Mouse (Mus musculus): Measurements from ENCODE around the gene Nwd1.
A peak's percentile ranks its signal among the peaks of the same experiment; 100 is the strongest.

Gene Nwd1

DNA sequence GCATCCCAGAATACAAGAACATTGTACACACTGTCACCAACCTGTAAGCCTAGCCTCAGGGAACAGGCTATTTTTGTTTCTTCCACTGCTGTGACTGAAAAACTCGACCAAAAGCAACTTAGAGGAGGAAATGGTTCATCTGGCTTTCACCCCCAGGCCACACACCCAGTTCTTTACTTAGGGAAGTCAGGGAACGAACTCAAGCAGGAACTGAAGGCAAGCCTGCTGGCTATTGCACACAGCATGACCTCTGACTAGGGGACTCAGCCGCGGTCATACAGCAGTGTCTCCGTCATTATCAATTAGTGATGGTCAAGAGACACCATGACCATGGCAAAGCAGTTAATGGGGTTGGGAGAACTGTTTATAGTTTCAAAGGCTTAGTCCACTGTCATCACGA is 66.1 kb downstream of the Nwd1 start:
- peak; percentile 39 for DNase-seq (ENCODE audit: low spot score)

DNA sequence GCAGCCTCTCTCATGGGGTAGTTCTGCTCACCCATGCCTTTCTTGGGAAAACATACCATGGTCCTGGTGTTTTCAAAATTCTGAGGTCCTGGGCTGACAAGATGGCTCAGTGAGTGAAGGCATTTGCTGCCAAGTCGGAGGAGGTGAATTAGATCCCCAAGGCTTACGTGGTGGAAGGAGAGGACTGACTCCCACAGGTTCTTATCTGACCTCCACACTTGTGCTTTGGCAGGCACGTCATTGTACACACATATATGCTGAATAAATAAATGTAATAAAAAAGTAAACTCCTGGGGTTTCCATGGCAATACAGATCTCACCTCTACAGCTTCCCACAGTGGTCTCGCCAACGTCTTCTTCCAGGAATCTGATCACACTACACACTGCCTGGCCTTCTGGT is 70.1 kb downstream of the Nwd1 start:
- no peak for DNase-seq (ENCODE audit: low spot score)

DNA sequence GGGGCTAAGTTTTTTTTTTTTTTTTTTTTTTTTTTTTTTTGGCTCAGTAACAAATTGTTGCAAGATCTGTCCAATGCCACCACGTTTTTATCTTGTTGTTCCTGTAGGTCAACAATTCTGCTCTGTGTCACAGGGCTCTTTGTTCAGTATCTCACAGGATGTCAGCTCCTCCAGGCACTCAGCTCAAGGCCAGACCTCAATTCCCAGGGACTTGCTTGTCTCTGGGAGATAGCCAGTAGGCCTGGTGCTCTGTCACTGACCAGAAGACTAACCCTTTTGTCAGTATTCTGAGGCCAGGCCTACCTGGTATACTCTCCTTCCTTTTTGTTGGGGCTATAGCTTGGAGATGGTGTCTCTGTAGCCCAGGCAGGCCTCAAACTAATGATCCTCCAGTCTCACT is 74.0 kb downstream of the Nwd1 start:
- no peak for DNase-seq (ENCODE audit: low spot score)

DNA sequence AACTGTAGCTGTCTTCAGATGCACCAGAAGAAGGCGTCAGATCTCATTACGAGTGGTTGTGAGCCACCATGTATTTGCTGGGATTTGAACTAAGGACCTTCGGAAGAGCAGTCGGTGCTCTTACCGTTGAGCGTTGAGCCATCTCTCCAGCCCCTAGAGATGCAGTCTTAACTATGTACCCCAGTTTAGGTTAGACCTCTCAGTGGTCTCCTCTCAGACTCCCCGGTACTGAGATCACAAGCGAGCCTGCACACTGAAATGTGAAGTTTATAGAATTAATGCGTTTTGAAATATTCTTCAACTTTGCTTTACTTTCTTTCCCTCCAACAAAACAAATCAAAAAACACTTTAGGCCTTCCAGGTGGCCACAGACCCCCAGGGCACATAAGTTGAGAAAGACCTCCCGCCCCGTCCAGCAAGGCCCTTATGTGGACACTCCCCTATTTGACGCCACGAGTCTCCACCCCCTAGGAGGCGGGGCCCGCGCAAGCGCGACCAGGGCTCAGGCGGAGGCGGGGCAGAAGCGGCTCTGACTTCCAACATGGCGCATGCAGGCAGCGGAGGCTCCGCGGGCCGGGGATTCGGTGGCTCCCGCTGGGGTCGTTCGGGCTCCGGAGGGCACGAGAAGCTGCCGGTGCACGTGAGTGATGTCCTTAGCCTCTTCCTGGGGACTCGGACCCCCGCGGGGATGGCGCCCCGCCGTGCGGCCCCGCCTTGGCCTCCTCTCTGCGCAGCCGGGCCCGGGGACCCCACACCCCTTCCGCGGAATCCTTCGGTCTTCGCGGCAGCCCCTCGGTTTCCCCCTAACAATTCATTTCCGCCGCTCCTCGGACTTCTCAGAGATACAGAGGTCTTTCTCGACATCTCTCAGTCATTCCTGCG is 76.5 kb downstream of the Nwd1 start, which contains the start of gene Sin3b:
Gene Sin3b (plus strand): TSS at position 517 of the 882 bp plus-strand sequence.
- DNase-seq (ENCODE audit: low spot score), result peak; percentile 93

DNA sequence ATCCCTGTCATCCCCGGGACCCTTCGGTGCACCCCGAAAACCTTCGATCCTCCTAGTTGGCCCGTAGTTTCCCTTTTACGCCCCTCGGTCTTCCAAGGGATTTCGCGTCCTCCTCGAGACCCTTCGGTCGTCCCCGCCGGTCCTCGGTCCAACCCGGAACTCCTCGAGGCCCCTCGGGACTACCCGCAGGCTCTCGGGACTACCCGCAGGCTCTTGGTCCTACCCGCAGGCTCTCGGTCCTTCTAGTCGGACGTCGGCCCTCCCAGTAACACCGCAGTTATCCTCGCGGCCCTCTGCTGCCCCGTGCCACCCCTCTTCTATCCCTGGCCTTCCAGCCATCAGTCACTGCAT is 77.1 kb downstream of the Nwd1 start:
- DNase-seq (ENCODE audit: low spot score), result no peak

DNA sequence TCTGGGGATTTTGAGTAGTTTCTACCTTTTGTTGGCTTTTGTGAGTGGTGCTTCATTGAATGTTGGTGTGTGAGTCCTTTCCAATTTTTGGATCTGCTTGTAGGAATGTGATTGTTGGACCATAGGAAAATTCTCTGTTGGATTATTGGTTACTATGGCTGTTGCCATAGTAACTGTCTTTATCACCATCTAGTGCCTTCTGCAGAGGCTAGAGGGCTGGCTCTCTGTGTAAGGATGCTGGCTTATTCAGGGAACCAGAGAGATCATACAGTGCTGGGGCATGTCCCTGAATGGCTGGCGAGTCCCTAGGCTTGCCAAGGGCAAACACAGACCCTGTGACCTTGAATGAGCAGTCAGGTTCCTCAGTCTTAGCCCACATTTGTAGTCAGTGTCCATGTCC is 82.1 kb downstream of the Nwd1 start:
- DNase-seq (ENCODE audit: low spot score), result no peak

DNA sequence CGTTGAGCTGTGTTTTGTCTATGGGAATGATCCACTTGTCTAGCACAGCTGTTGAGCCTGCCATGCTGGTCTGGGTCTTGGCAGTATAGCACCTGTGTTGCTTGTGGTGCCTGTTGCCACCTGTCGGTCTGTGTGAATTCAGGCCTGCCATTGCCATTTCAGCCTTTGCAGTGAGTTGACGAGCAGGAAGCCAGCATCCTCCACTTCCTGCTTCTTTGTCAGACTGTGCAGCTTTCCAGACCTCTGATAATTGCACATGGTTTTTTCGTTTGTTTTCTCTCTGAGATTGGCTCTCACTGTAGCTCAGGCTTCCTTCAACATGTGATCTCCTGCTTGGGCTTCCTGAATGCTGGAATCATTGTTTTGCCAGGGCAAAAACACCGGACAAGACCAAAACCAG is 88.5 kb downstream of the Nwd1 start:
- no peak for DNase-seq (ENCODE audit: low spot score)

DNA sequence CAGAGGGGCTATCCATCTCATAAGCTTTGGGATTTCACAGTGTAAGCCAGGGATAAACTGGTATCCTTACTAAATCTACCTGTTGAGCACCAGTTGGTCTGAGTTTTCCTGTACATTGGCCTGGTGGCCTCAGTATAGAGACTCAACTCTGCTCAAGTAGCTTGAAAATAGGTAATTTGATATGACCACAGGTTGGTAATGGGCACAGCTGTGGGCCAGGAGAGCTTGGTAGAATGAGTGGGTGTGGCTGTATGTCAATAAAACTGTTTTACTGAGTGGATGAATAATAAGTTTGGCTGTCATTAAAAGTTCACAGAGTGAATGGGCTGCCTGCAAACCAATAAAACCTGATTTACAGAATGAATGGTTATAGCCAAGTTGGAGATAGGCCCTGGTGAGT is 90.4 kb downstream of the Nwd1 start:
- DNase-seq (ENCODE audit: low spot score), result no peak

DNA sequence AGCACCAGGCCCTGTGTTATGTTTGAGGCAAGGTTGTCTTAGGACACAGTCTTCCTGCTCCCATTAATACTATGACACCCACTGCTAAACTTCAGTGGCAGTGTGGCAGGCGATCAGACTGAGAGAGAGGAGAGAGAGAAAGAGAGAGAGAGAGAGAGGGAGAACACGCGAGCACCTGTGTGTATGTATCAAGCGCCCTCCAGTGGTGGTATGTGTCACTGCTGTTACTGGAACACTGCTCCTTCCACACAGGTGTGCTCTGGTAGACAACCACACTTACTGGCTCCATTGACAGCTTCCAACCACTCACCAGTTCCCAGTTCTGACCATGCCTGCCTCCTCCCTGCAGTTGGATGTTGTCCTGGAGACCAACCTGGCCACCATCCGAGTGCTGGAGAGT is 99.5 kb downstream of the Nwd1 start:
- DNase-seq (ENCODE audit: low spot score), result peak; percentile 68

DNA sequence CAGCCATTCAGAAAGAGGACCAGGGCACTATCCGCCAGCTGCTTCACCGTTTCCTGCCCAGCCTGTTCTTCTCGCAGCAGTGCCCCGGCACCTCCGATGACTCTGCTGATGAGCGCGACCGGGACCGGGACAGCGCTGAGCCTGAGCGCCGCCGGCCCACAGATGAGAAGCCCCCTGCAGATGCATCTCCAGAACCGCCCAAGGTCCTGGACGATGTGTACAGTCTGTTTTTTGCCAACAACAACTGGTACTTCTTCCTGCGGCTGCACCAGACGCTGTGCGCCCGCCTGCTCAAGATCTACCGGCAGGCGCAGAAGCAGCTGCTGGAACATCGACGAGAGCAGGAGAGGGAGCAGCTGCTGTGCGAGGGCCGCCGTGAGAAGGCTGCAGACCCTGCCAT is 103.3 kb downstream of the Nwd1 start:
- no peak for DNase-seq (ENCODE audit: low spot score)

DNA sequence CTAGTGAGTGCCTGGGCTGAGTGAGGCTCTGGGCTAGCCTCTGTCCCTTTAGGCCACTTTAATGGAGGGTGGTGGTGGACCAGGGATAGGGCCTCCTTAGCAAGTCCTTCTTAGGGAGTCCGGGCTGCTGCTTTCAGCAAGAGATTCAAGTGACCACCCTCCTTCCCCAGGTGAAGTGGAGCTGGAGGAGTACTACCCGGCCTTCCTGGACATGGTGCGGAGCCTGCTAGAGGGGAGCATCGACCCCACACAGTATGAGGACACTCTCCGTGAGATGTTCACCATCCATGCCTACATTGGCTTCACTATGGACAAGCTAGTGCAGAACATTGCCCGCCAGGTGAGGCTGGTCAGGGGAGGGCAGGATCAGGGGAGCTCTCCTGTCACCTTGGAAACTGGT is 103.8 kb downstream of the Nwd1 start:
- no peak for DNase-seq (ENCODE audit: low spot score)

DNA sequence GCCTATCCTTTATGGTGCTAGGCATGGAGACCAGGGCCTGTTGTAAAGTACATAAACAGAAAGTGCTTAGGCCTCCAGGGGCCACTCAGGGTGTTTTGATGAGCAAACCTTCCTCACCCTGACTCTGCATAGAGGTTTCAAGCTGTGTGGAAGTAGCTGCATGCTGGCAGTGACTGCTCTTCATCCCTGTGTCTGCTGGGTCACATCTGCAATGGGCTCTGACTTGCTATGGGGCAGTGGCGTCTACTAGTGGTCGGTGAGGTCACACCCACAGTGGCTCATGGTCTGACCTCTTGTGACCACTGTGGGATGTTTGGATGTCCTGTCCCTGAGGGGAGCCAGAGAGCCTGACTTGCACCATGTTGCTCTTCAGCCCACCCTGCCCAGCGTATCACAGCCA is 104.6 kb downstream of the Nwd1 start:
- DNase-seq (ENCODE audit: low spot score), result no peak

DNA sequence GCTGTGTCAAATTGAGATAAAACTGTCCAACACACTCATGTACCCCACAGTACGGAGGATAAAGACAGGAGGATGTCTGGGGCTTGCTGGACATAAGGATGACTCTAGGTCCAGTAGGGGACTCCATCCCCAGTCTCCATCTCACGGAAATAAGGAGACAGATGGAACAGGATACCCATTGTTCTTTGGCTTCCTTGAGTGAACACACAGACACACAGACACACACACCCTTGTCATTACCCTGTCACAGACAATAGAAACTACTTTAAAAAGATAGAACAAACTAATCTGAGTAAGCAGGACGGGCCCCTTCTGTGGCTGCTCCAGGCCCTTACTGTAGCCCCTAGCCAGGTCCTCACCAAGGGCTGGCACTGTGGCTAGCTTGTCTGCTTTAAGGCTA is 105.8 kb downstream of the Nwd1 start:
- DNase-seq (ENCODE audit: low spot score), result no peak

DNA sequence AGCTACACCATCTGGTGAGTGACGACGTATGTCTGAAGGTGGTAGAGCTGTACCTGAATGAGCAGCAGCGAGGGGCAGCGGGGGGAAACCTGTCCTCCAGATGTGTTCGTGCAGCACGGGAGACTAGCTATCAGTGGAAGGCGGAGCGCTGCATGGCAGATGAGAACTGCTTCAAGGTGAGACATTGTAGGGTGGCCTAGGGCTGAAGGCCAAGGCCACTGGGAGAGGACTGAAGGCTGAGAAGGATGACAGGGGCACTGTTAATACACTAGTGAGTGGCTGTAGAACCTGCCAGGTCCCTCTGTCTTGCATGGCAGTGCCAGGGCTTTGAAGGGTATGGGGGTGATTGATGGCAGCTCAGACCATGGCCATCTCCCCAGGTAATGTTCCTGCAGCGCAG is 106.7 kb downstream of the Nwd1 start:
- no peak for DNase-seq (ENCODE audit: low spot score)

DNA sequence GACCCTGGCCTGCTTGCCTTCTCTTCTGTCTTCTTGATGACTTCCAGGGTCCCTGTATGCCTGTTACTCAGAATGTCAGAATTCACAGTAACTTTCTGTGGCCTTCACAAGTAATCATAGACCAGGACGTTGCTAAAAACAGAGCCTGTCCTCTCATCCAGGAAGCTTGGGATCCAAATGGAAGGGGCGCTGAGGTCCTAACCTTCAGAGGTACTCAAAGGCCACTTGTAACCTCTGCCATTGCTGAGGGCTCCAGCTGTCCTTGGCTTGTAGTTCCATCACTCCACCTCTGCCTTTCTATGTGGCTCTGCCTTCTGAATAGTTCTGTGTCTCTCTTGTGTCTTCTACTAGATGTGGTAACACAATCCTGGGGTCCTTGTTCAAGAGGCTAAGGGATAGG is 107.3 kb downstream of the Nwd1 start:
- no peak for DNase-seq (ENCODE audit: low spot score)

DNA sequence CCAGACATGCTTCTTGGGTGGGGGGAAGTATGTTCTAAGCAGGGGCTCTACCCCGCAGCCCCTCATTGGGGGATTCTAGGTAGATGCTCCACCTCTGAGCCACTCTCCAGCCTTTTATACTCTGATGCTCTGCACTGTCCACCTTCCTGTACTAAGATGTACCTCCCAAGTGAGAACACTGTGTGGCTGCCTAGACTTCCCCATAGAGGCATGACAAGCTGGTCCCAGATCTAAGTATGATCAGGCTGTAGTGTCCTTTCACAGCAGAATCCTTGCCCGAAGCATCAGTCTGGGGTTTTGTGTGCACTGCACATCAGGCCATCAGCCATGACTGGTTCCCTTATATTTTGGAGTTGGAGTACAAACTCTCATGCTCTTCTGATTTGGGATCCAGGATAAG is 109.5 kb downstream of the Nwd1 start:
- DNase-seq (ENCODE audit: low spot score), result no peak

DNA sequence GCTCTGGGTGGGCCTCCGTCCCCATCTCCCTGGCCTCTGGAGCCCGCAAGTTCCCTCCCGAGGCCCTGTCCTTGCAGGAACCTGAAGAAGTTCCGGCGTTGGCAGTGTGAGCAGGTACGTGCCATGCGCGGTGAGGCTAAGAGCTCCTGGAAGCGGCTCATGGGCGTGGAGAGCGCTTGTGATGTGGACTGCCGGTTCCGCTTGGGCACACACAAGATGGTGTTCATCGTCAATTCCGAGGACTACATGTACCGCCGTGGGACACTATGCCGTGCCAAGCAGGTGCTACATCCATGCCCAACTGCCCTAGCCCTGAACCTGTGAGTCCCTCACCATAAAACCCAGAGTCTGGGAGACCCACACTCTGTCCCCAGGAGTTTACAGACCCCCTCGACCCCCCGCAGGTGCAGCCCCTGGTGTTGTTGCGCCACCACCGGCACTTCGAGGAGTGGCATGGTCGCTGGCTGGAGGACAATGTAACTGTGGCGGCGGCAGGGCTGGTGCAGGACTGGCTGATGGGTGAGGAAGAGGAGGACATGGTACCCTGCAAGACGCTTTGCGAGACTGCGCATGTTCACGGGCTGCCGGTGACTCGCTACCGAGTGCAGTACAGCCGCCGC is 110.4 kb downstream of the Nwd1 start:
- DNase-seq (ENCODE audit: low spot score), result no peak

DNA sequence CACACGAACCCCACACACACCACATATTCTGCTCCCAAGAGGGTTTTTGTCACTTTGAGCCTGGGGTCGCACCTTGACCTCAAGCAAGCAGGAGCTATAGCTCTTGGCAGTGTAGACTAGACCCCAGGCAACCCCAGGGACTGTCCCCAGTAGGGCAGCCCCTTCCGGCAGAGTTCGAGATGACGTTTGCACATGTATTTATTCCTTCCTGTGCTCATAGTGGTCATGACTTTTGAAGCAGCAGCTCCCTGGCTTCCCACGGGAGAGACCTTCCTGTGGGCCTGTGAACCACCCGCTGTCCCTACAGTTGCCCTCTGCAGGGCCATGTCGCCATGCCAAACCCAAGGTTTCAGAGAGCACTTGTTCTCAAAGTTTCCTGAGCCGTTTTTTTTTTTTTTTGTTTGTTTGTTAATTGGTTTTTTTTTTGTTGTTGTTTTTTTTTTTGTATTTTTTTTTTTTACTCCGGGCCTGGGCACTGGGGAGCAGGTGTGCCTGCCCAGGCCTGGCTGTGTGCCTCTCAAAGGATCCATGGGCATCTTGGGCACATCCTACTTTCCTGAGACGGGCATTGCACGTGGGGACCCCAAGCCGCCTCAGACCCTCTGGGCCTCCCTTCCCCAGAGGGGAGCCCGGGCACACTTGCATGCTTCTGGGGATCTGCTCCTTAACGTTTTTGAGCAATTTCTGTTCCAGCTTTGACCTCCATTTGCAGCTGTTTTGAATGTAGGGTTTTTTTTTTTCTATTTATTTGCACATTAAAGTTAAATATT is 111.1 kb downstream of the Nwd1 start:
- no peak for DNase-seq (ENCODE audit: low spot score)

DNA sequence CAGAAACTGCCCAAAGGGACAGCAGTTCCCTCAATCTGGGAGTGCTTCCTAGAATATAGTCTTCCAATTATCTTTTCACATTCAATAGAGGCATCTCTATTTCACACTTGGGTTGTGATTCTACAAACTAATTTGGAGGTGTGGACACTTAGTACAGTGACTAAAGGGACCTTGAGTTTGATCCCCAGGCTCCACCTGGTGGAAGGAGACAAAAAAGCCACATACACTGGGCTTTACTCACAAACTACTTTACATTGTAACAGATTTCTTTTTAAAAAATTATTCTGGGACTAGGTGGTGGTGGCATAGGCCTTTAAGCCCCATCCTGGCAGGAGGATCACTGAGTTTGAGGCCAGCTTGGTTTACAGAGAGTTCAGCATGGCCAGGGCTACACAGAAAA is 111.8 kb downstream of the Nwd1 start:
- no peak for DNase-seq (ENCODE audit: low spot score)

DNA sequence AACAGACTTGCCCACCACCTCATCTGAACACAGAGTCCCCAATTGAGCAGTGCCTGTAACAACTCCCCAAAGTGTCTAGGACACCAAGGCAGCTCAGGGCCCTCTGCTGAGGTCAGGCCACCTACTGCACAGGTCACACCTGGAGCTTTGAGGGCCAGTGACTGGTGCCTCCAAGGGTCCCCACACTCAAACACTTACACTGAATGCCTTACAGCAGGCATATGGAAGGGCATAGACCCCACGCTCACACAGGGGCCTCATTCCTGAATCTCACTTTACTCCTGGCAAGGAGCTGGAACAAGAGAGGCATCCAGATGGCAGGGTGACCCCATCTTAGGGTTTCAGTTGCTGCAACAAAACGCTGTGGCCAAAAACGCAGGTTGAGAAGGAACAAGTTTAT is 113.7 kb downstream of the Nwd1 start:
- no peak for DNase-seq (ENCODE audit: low spot score)

DNA sequence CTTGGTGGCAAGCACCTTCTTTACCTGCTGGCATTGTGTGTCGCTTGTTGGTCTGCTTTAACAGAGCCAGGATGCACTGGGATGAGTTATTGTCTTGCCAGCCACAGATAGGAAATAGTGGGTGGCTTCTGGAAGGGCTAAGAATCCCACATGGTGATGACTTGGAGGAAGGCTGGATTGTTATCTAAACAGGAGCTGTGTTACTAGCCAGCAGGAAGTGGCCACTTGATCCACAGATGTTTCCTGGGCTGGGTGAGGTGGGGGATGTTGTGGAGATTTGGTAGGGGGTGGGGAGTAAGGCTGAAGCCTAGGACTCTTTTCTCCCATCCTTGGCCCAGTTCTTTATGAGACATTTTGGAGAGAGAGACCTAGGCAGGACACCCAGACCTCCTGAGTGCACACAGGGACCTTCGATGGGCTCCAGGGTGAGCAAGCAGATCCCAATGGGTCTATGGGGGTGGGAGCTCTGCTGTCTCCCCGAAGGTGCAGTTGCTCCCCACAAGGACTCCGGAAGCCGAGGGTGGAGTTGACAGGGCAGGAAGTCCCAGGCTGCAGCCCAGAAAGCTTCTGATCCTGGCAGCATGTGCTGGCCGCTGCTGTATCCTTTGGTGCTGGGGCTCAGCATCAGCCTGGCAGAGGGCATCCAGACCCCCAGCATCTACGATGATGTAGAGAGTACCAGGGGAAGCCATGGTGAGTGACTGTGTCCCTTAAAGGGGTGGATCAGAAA is 115.0 kb downstream of the Nwd1 start, which contains the start of gene F2rl3:
Gene F2rl3 (plus strand): TSS at position 559 of the 730 bp plus-strand sequence.
- DNase-seq (ENCODE audit: low spot score), result no peak

DNA sequence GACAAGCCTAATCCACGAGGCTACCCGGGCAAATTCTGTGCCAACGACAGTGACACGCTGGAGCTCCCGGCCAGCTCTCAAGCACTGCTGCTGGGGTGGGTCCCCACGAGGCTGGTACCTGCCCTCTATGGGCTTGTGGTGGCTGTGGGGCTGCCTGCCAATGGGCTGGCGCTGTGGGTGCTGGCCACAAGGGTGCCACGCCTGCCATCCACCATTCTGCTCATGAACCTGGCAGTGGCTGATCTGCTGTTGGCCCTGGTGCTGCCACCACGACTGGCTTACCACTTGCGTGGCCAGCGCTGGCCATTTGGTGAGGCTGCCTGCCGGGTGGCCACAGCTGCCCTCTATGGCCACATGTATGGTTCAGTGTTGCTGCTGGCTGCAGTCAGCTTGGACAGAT is 115.8 kb downstream of the Nwd1 start:
- no peak for DNase-seq (ENCODE audit: low spot score)

Data from retina, embryonic 14.5 days (tissue).